Mouse (Mus musculus): ENCODE data around the gene Rtel1. TPM values are rescaled to one million over a fixed set of nuclear protein-coding genes. Genes with fewer than 3 reads are reported as not detected.
A peak's percentile ranks its signal among the peaks of the same experiment; 100 is the strongest.

Gene Rtel1
- total RNA-seq (2021): 10 to 100 TPM; 24.9 to 34.5 TPM
- long read RNA-seq, experiment 1, full-length matches to known transcripts: 2 of 10 reads
- long read RNA-seq, experiment 1, partial matches to known transcripts: 1 of 10 reads
- long read RNA-seq, experiment 1, other reads (novel, unspliced or antisense): 7 of 10 reads
- long read RNA-seq, experiment 2, partial matches to known transcripts: 1 of 7 reads
- long read RNA-seq, experiment 2, other reads (novel, unspliced or antisense): 5 of 7 reads

- peak; percentile 79 to 86 for DNase-seq (ENCODE audit: low spot score in 2 of 2)
These were observed at the start of gene Rtel1 for GRCm38 (mm10) chr2:181319248-181320102. TSS of gene Rtel1 (plus strand) at chr2:181319739.

GRCm38 (mm10) chr2:181272092-181272491 is 47.4 kb upstream of the Rtel1 start:
- no peak for DNase-seq (ENCODE audit: low spot score in 2 of 2)

- DNase-seq (ENCODE audit: low spot score in 2 of 2): no peak
These were observed 45.7 kb upstream of the Rtel1 start for GRCm38 (mm10) chr2:181273829-181274228.

GRCm38 (mm10) chr2:181274639-181275038 is 44.9 kb upstream of the Rtel1 start:
- no peak for DNase-seq (ENCODE audit: low spot score in 2 of 2)

GRCm38 (mm10) chr2:181276766-181277165 is 42.8 kb upstream of the Rtel1 start:
- no peak for DNase-seq (ENCODE audit: low spot score in 2 of 2)

- DNase-seq (ENCODE audit: low spot score in 2 of 2): no peak
These were observed 41.7 kb upstream of the Rtel1 start for GRCm38 (mm10) chr2:181277866-181278265.

GRCm38 (mm10) chr2:181279968-181280367 is 39.6 kb upstream of the Rtel1 start:
- no peak for DNase-seq (ENCODE audit: low spot score in 2 of 2)

GRCm38 (mm10) chr2:181286629-181287337 is 32.8 kb upstream of the Rtel1 start:
- no peak for DNase-seq (ENCODE audit: low spot score in 2 of 2)

GRCm38 (mm10) chr2:181287338-181287957 is 32.1 kb upstream of the Rtel1 start:
- DNase-seq (ENCODE audit: low spot score in 2 of 2): peak; percentile 66 to 74

GRCm38 (mm10) chr2:181287958-181288350 is 31.6 kb upstream of the Rtel1 start, which contains the start of gene Gmeb2:
TSS of gene Gmeb2 (minus strand) at chr2:181288035.
- peak; percentile 89 to 93 for DNase-seq (ENCODE audit: low spot score in 2 of 2)

GRCm38 (mm10) chr2:181288691-181289090 is 30.8 kb upstream of the Rtel1 start:
- no peak for DNase-seq (ENCODE audit: low spot score in 2 of 2)

GRCm38 (mm10) chr2:181290937-181291336 is 28.6 kb upstream of the Rtel1 start:
- no peak for DNase-seq (ENCODE audit: low spot score in 2 of 2)

- DNase-seq (ENCODE audit: low spot score in 2 of 2): no peak
These were observed 17.5 kb upstream of the Rtel1 start for GRCm38 (mm10) chr2:181302041-181302440.

- no peak for DNase-seq (ENCODE audit: low spot score in 2 of 2)
These were observed 14.6 kb upstream of the Rtel1 start for GRCm38 (mm10) chr2:181304944-181305343.

- peak; percentile 68 for DNase-seq (ENCODE audit: low spot score in 2 of 2)
These were observed 12.3 kb upstream of the Rtel1 start for GRCm38 (mm10) chr2:181307144-181307804.

GRCm38 (mm10) chr2:181312435-181312834 is 7.1 kb upstream of the Rtel1 start:
- no peak for DNase-seq (ENCODE audit: low spot score in 2 of 2)

GRCm38 (mm10) chr2:181313006-181313343 is 6.6 kb upstream of the Rtel1 start:
- DNase-seq (ENCODE audit: low spot score in 2 of 2): no peak

GRCm38 (mm10) chr2:181313344-181314079 is 6.0 kb upstream of the Rtel1 start:
- DNase-seq (ENCODE audit: low spot score in 2 of 2): peak; percentile 25 to 46

GRCm38 (mm10) chr2:181314080-181314810 is 5.3 kb upstream of the Rtel1 start, which contains the start of gene Stmn3:
TSS of gene Stmn3 (minus strand) at chr2:181314500.
- peak; percentile 78 to 84 for DNase-seq (ENCODE audit: low spot score in 2 of 2)
